Mouse (Mus musculus) liver, postnatal 0 days (tissue): ENCODE measurements at regions not wholly inside any gene's neighbourhood (a gene's known extent, or its start where the extent isn't known, plus 50 kb on each side); places are given as distances from the start of the nearest gene placed in this dataset.

ENCODE experiments used
- CTCF ChIP-seq: sonication (generic); IDR thresholded peaks from 2 replicates; pipeline ENCODE4 v1.5.1; 2016; ENCODE audit warnings: antibody characterized with exemption, low read depth
- EP300 ChIP-seq: IDR thresholded peaks from 2 replicates; pipeline ENCODE4 v1.6.1; 2016; ENCODE audit warnings: antibody characterized with exemption, low read depth, mild to moderate bottlenecking

- TF ChIP-seq EP300 (no peak), CTCF (no peak)
Observed at GRCm38 (mm10) chr4:47724331-47725004, 250.0 kb downstream of the Sec61b start.
